Mouse (Mus musculus) left cerebral cortex, adult 6 months (tissue): ENCODE measurements around the gene Klra1. TPM values are rescaled to one million over a fixed set of nuclear protein-coding genes. Genes with fewer than 3 reads are reported as not detected.

Experiments
- long read RNA-seq, 2 experiments: library from polyadenylated mRNA; unstranded; transcript quantifications; one replicate each; pipeline ENCODE4 v2.0.0; 2019 to 2020
- polyA plus RNA-seq: library from polyadenylated mRNA; unstranded; fragments of <200 nt; fragmentation: Nextera tagmentation; gene quantifications from 2 replicates; pipeline ENCODE4 v1.2.3, GENCODE M21; 2021

The Klra1 gene
- not detected in 2 replicates for polyA plus RNA-seq
- long read RNA-seq, experiment 1 = 0 reads
- long read RNA-seq, experiment 2 = 0 reads

GRCm38 (mm10) chr6:130386750-130387149, at the start of gene Klra1:
Gene Klra1, minus strand, starts transcription at chr6:130386874.

GRCm38 (mm10) chr6:130337411-130337810, 49.3 kb downstream of the Klra1 start, which contains the start of gene Klra3:
Gene Klra3, minus strand, starts transcription at chr6:130337574.

Other genes starting within 250 kb of the Klra1 start
- gene Klra9, start 193.8 kb downstream of the Klra1 start, polyA plus RNA-seq = not detected in 2 replicates
- gene Klra7, start 153.6 kb downstream of the Klra1 start, polyA plus RNA-seq = not detected in 2 replicates
- gene Klra10, start 104.9 kb downstream of the Klra1 start, polyA plus RNA-seq = not detected in 2 replicates
- gene Klra3, start 49.3 kb downstream of the Klra1 start, polyA plus RNA-seq = not detected in 2 replicates